Mouse (Mus musculus) forebrain, embryonic 11.5 days (tissue): ENCODE data around the gene Slc10a6. TPM values are rescaled to one million over a fixed set of nuclear protein-coding genes. Genes with fewer than 3 reads are reported as not detected.

Experiments used
- ATAC-seq: fragments of 200-750 bp; cut with Nextera tagmentation; replicated peaks from 2 replicates; pipeline ENCODE4 v1.8.0; 2017; ENCODE audit warnings: moderate TSS enrichment; ENCODE audit not compliant: low FRiP score
- DNase-seq: peaks from one replicate; pipeline ENCODE4 v3.0.0-alpha.2; 2017; ENCODE audit warnings: low spot score
- H3K27ac ChIP-seq: fragments of 300-500 bp; sonication (generic); 2 replicates; pipeline ENCODE4 v1.5.1; 2014; ENCODE audit warnings: low read depth, low read length
- H3K27me3 ChIP-seq: fragments of 300-500 bp; sonication (generic); 2 replicates; pipeline ENCODE4 v1.6.1; 2014; ENCODE audit warnings: mild to moderate bottlenecking, low read length, mixed read lengths; ENCODE audit not compliant: control insufficient read depth, insufficient read depth
- H3K36me3 ChIP-seq: fragments of 300-500 bp; sonication (generic); 2 replicates; pipeline ENCODE4 v1.6.1; 2014; ENCODE audit warnings: mild to moderate bottlenecking, low read length, moderate library complexity, mixed read lengths; ENCODE audit not compliant: control insufficient read depth, insufficient read depth
- H3K4me1 ChIP-seq: fragments of 300-500 bp; sonication (generic); replicated peaks from 2 replicates; pipeline ENCODE4 v1.6.1; 2014; ENCODE audit warnings: low read length, mixed read lengths; ENCODE audit not compliant: control insufficient read depth, insufficient read depth
- H3K4me2 ChIP-seq: fragments of 300-500 bp; sonication (generic); 2 replicates; pipeline ENCODE4 v1.6.1; 2014; ENCODE audit warnings: low read depth, mild to moderate bottlenecking, low read length, moderate library complexity, mixed read lengths; ENCODE audit not compliant: severe bottlenecking
- H3K4me3 ChIP-seq: fragments of 300-500 bp; sonication (generic); 2 replicates; pipeline ENCODE4 v1.5.1; 2014; ENCODE audit warnings: low read depth, low read length
- H3K9ac ChIP-seq: fragments of 300-500 bp; sonication (generic); 2 replicates; pipeline ENCODE4 v1.6.1; 2014; ENCODE audit warnings: low read length
- H3K9me3 ChIP-seq: fragments of 300-500 bp; sonication (generic); 2 replicates; pipeline ENCODE4 v1.6.1; 2016; ENCODE audit warnings: low read length, mixed read lengths; ENCODE audit not compliant: control insufficient read depth
- WGBS: fragments of 180-500 bp; shearing (Covaris S2); extraction: QIAGEN DNeasy Blood & Tissue Kit; methylation state at CpG from one replicate; pipeline ENCODE4 v1.1.7; 2014; 5-methylcytosine and 5-hydroxymethylcytosine counted together
- polyA plus RNA-seq: library from polyadenylated mRNA; unstranded; fragments of >200 nt; fragmentation: Nextera tagmentation; extraction: Ambion mirVana; gene quantifications from 2 replicates; pipeline ENCODE4 v1.2.1, GENCODE M21; 2014

Gene Slc10a6
- polyA plus RNA-seq, 1 experiment from 2014 or later, result not detected

- Histone ChIP-seq H3K9me3 (no peaks in the 10 kb centered on the region), H3K36me3 (no peaks in the 10 kb centered on the region), H3K27me3 (no peaks in the 10 kb centered on the region; the same call in 1 of the 2 replicates), H3K4me1 (no peaks in the 10 kb centered on the region), H3K4me3 (no peak overlapping the region), H3K27ac (no peak overlapping the region), H3K4me2 (no peak overlapping the region), H3K9ac (no peak overlapping the region)
- no peak for DNase-seq
- 51% methylated on average over 3 of the region's 3 CpGs for WGBS
- no peak for ATAC-seq
Observed at GRCm38 (mm10) chr5:103659571-103659970, 30.4 kb upstream of the Slc10a6 start.

DNA sequence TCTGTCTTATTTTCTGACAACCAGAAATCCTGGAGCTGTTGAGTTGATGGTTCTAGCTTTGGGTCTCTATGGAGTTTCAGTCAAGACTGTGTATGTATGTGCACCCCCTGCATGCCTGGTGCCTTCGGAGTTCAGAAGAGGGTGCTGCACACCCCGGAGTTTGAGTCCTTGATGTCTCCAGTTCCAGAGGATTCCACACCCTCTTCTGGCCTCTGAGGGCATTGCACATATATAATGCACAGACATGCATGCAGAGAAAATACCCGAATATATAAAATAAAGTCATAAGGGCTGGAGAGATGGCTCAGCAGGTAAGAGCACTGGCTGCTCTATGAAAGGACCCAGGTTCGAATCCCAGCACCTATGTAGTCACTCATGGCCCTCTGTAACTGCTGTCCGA lies 29.7 kb upstream of the Slc10a6 start:
- DNase-seq, result no peak

DNA sequence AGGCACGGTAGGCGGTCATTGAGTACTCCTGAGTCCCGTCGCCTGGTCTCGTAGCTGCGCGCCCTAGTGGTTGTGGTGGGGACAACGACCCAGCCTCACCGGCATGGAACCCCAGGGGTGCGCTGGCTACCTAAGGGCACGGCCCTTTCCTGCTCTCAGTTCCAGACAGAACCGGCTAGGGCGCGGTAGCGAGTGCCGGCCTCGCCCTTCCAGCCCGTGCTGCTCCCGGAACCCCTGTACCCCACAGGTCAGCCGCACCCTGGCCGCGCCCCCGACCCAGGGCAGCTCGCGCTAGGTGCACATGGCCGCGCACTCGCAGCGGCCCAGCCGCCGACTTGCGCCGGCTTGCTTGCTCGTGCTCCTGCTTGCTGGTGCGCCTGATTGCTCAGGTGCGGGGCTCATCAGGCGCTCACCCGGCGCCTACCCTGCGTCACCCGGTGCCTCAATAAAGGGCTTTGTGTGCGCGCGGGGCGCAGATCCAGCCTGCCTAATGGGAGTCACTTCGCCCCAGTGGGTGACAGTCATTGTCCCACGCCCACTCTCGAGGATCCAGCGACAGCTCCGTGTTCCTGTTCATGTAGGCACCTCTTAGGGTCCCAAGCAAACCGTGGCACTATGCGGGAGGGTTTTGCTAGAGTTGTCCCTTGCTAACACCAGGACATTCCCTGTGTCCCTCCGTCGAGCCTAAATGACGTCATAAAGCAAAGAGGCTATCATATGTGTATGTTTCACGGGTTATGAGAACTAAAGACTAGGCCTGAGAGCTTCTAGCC lies 26.3 kb upstream of the Slc10a6 start, which contains the start of gene 1700016H13Rik:
Gene 1700016H13Rik, minus strand, starts transcription at position 665 of the 773 bp plus-strand sequence.
- H3K9me3 ChIP-seq, result no peaks in the 10 kb centered on the region
- no peaks in the 10 kb centered on the region; the same call in 1 of the 2 replicates for H3K27me3 ChIP-seq
- peak; percentile 75 for ATAC-seq
- no peaks in the 10 kb centered on the region for H3K4me1 ChIP-seq
- peak; percentile 88 for DNase-seq
- 1% methylated on average over 48 of the region's 56 CpGs for WGBS
- H3K9ac ChIP-seq, result peak within 1 kb of the TSS; percentile 70
- H3K36me3 ChIP-seq, result no peaks in the 10 kb centered on the region
- peak within 1 kb of the TSS; percentile 96 for H3K4me2 ChIP-seq
- H3K27ac ChIP-seq, result no peak within 1 kb of the TSS
- peak within 1 kb of the TSS; percentile 56 for H3K4me3 ChIP-seq

More for the DNA sequence above, 29.7 kb upstream of the Slc10a6 start:
- Histone ChIP-seq H3K9ac (no peak overlapping the region), H3K27ac (no peak overlapping the region), H3K4me1 (no peaks in the 10 kb centered on the region), H3K9me3 (no peaks in the 10 kb centered on the region), H3K36me3 (no peaks in the 10 kb centered on the region), H3K4me3 (no peak overlapping the region), H3K27me3 (no peaks in the 10 kb centered on the region; the same call in 1 of the 2 replicates), H3K4me2 (no peak overlapping the region)
- WGBS, result 70% methylated on average over 5 of the region's 5 CpGs
- no peak for ATAC-seq

DNA sequence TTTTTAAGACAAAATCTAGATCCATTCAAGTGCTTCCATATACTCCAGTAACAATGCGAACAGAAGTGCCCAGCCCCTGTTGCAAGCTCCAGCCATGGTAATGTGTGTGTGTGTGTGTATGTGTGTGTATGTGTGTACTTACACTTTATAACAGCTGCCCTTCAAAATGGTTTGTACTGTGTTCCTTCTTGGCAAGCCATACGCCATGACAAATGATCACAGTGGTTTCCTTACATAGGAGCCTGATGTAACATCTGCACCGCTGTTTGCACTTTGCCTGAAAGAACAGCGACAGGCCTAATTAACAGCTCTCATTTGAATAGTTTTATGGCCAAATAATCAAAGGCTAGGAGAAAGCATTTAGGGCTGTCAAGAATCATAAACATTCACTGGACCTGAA lies 25.6 kb upstream of the Slc10a6 start:
- no peak for ATAC-seq
- Histone ChIP-seq H3K36me3 (no peaks in the 10 kb centered on the region), H3K9me3 (no peaks in the 10 kb centered on the region), H3K4me3 (peak overlapping the region; percentile 56; the same call in 1 of the 2 replicates), H3K4me1 (no peaks in the 10 kb centered on the region), H3K9ac (no peak overlapping the region), H3K27me3 (no peaks in the 10 kb centered on the region; the same call in 1 of the 2 replicates), H3K4me2 (peak overlapping the region; percentile 96), H3K27ac (no peak overlapping the region)
- 78% methylated on average over 4 of the region's 4 CpGs for WGBS
- no peak for DNase-seq

GRCm38 (mm10) chr5:103654225-103654624 lies 25.0 kb upstream of the Slc10a6 start:
- no peak overlapping the region for H3K27ac ChIP-seq
- ATAC-seq (no peak), DNase-seq (peak; percentile 77)
- no peaks in the 10 kb centered on the region for H3K36me3 ChIP-seq
- H3K9ac ChIP-seq, result no peak overlapping the region
- H3K27me3 ChIP-seq, result no peaks in the 10 kb centered on the region; the same call in 1 of the 2 replicates
- 27% methylated on average over 6 of the region's 6 CpGs for WGBS
- no peaks in the 10 kb centered on the region for H3K4me1 ChIP-seq
- no peak overlapping the region for H3K4me2 ChIP-seq
- H3K9me3 ChIP-seq, result no peaks in the 10 kb centered on the region
- no peak overlapping the region for H3K4me3 ChIP-seq

DNA sequence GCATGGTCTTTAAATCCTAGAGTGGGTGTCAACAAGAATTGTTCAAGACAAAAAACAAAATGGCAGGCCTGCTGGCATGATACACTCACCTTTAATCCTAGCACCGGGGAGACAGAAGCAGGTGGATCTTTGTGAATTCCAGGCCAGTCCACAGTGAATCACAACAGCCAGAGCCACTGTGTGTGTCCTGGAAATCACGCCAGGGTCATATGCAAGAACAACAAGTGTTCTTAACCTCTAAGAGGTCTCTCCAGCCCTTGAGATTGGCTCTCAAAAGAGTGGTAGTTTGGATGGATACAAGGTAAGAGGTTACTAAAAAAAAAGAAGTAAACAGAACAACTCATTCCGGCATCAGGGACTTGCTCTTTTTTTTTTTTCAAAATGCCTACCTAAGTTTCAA lies 18.1 kb upstream of the Slc10a6 start:
- no peak overlapping the region for H3K4me3 ChIP-seq
- H3K36me3 ChIP-seq, result no peaks in the 10 kb centered on the region
- H3K4me1 ChIP-seq, result no peaks in the 10 kb centered on the region
- no peak for ATAC-seq
- H3K27ac ChIP-seq, result no peak overlapping the region
- no peak overlapping the region for H3K4me2 ChIP-seq
- 92% methylated on average over 3 of the region's 3 CpGs for WGBS
- DNase-seq, result no peak
- no peak overlapping the region for H3K9ac ChIP-seq
- H3K27me3 ChIP-seq, result no peaks in the 10 kb centered on the region
- H3K9me3 ChIP-seq, result no peaks in the 10 kb centered on the region

DNA sequence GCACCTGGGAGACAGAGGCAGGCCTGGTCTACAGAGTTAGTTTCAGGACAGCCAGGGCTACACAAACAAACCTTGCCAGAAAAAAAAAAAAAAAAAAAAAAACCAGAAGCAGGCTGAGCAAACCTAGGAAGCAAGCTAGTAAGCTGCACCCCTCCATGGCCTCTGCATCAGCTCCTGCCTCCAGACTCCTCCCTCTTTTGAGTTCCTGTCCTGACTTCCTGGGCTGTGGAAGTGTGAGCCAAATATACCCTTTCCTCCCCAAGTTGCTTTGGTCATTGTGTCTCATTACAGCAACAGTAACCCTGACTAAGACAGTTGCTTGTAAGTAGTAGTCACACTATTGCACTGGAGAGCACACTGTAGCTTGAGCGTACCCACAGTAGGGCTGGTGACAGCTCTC lies 15.0 kb upstream of the Slc10a6 start:
- Histone ChIP-seq H3K4me2 (no peak overlapping the region), H3K27ac (no peak overlapping the region), H3K9ac (no peak overlapping the region), H3K36me3 (no peaks in the 10 kb centered on the region), H3K4me1 (no peaks in the 10 kb centered on the region), H3K4me3 (no peak overlapping the region), H3K9me3 (no peaks in the 10 kb centered on the region), H3K27me3 (no peaks in the 10 kb centered on the region)
- DNase-seq, result no peak
- no peak for ATAC-seq
- WGBS, result 97% methylated on average over 1 of the region's 1 CpGs

DNA sequence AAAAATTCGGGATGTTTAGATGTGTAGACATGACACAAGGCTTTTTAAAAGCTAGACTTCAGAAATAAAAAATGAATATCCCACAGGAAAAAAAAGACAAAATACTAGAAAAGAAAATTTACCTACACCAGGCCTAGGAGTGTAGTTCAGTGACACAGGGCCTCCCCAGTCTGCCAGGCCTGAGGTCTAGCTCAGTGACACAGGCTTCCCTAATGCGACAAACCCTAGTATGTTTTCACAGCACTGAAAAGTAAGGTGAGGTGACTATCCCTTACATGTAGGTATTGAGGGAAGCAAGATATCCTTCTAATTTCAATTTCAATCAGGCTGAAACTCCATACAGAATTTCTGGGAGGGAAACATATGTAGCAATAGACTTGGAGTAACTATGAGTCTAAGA lies 8.0 kb upstream of the Slc10a6 start:
- WGBS, result 87% methylated on average over 2 of the region's 2 CpGs
- no peak for ATAC-seq
- Histone ChIP-seq H3K9me3 (no peaks in the 10 kb centered on the region), H3K36me3 (no peaks in the 10 kb centered on the region), H3K9ac (no peak overlapping the region), H3K27me3 (no peaks in the 10 kb centered on the region), H3K4me1 (no peaks in the 10 kb centered on the region), H3K27ac (no peak overlapping the region), H3K4me2 (no peak overlapping the region), H3K4me3 (no peak overlapping the region)
- DNase-seq, result no peak
